Mouse (Mus musculus) neural tube, embryonic 15.5 days (tissue): ENCODE results near the gene Capn3. TPM values are rescaled to one million over a fixed set of nuclear protein-coding genes. Genes with fewer than 3 reads are reported as not detected.
A peak's percentile ranks its signal among the peaks of the same experiment; 100 is the strongest.

Experiments
- ATAC-seq: fragments of 200-750 bp; cut with Nextera tagmentation; 2 replicates; pipeline ENCODE4 v1.8.0; 2017; ENCODE audit warnings: mild to moderate bottlenecking, moderate TSS enrichment, moderate library complexity; ENCODE audit not compliant: low FRiP score
- H3K27ac ChIP-seq: fragments of 300-500 bp; sonication (generic); replicated peaks from 2 replicates; pipeline ENCODE4 v1.5.1; 2015; ENCODE audit warnings: mild to moderate bottlenecking, inconsistent platforms
- H3K27me3 ChIP-seq: fragments of 300-500 bp; sonication (generic); replicated peaks from 2 replicates; pipeline ENCODE4 v1.6.1; 2015; ENCODE audit warnings: inconsistent platforms
- H3K36me3 ChIP-seq: fragments of 300-500 bp; sonication (generic); 2 replicates; pipeline ENCODE4 v1.6.1; 2015; ENCODE audit warnings: inconsistent platforms
- H3K4me1 ChIP-seq: fragments of 300-500 bp; sonication (generic); 2 replicates; pipeline ENCODE4 v1.6.1; 2015; ENCODE audit warnings: inconsistent platforms
- H3K4me2 ChIP-seq: fragments of 300-500 bp; sonication (generic); 2 replicates; pipeline ENCODE4 v1.6.1; 2015; ENCODE audit warnings: inconsistent platforms, mild to moderate bottlenecking, moderate library complexity
- H3K4me3 ChIP-seq: fragments of 300-500 bp; sonication (generic); replicated peaks from 2 replicates; pipeline ENCODE4 v1.5.1; 2015; ENCODE audit warnings: mild to moderate bottlenecking, inconsistent platforms
- H3K9ac ChIP-seq: fragments of 300-500 bp; sonication (generic); replicated peaks from 2 replicates; pipeline ENCODE4 v1.6.1; 2015; ENCODE audit warnings: mild to moderate bottlenecking, inconsistent platforms
- H3K9me3 ChIP-seq: fragments of 300-500 bp; sonication (generic); replicated peaks from 2 replicates; pipeline ENCODE4 v1.6.1; 2016; ENCODE audit warnings: inconsistent platforms
- WGBS: fragments of 180-500 bp; shearing (Covaris S2); methylation state at CpG from one replicate; pipeline ENCODE4 v1.1.7; 2015; ENCODE audit warnings: mixed read lengths; 5-methylcytosine and 5-hydroxymethylcytosine counted together
- polyA plus RNA-seq: library from polyadenylated mRNA; unstranded; fragments of >200 nt; fragmentation: Nextera tagmentation; extraction: Ambion mirVana; gene quantifications from 2 replicates; pipeline ENCODE4 v1.2.1, GENCODE M21; 2015

The Capn3 gene
- polyA plus RNA-seq, 1 experiment from 2014 or later = 1.3 TPM

DNA sequence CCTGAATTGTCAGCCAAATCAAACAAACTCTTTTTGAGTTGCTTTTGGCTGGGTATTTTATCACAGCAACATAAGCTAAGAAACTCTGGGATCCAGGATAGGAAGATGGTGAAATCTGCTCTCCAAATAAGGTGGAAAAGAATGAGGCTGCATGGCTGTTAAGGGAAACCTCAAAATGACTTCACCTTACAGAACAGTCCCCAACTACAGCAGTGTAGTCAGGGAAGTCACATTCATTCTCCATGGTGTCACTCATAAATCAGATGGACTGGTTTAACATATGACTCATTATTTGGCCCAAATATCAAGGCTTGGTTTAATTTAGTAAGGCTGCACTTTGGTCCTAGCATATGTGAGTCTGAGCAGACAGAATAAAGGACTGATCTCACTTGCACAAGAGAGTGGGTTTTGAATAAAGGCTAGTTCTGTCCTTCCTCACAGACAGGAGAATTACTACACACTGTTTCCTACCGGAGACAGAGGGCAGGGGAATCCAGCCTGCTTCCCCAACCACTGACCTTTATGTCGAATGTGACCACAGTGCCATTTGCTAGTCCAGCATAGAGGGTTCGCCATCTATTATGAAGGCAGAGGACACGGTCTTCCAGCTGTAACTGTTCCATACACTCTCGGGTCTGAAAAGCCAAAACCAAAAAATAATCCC is 62.9 kb downstream of the Capn3 start:
- H3K36me3 ChIP-seq = peaks cover 89% of the 10 kb centered on the region
- no peak overlapping the region for H3K4me3 ChIP-seq
- H3K27me3 ChIP-seq = no peaks in the 10 kb centered on the region
- H3K27ac ChIP-seq = no peak overlapping the region
- H3K4me1 ChIP-seq = no peaks in the 10 kb centered on the region
- no peak for ATAC-seq
- H3K4me2 ChIP-seq = no peak overlapping the region
- no peak overlapping the region for H3K9ac ChIP-seq
- H3K9me3 ChIP-seq = no peaks in the 10 kb centered on the region
- WGBS = 92% methylated on average over 5 of the region's 5 CpGs

DNA sequence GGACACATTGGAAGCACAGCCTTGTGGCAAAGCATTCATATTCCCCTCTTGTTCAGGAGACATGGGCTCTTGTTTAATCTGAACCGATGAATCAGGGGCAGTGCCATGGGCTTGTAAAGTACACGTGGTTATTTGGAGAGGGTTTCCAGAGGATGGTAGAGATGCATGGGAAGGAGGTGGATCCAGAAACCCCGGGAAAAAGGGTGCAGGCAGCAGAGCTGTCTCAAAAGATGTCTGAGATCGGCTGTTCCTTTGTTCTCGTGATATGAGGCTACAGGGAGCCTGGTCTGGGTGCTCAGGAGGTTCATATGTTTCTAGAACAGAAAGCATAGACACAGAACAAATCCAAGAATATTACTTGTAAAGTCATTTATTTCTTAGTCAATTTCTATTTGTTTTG is 71.0 kb downstream of the Capn3 start:
- no peaks in the 10 kb centered on the region for H3K4me1 ChIP-seq
- 95% methylated on average over 5 of the region's 5 CpGs for WGBS
- ATAC-seq = no peak
- H3K36me3 ChIP-seq = peaks cover 92% of the 10 kb centered on the region
- H3K9ac ChIP-seq = no peak overlapping the region
- no peak overlapping the region for H3K4me3 ChIP-seq
- no peak overlapping the region for H3K27ac ChIP-seq
- H3K4me2 ChIP-seq = no peak overlapping the region
- H3K9me3 ChIP-seq = no peaks in the 10 kb centered on the region
- H3K27me3 ChIP-seq = no peaks in the 10 kb centered on the region

DNA sequence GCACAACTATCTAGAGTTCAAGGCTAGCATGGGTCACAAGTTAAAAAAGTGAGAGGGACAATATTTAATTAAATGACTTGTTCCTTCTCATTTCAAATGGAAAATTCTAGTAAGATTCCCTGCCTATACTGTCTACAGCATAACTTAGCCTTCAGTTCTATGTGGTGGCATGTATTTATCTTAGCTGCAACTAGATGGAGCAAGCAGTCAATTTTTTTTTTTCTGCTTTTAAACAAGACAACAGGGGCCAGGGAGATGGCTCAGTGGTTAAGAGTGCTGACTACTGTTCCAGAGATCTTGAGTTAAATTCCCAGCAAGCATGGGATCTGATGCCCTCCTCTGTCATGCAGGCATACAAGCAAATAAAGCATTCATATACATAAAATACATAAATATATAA is 73.7 kb downstream of the Capn3 start:
- ATAC-seq = no peak
- no peak overlapping the region for H3K27ac ChIP-seq
- no peaks in the 10 kb centered on the region for H3K4me1 ChIP-seq
- no peaks in the 10 kb centered on the region for H3K9me3 ChIP-seq
- no peak overlapping the region for H3K4me3 ChIP-seq
- peaks cover 90% of the 10 kb centered on the region for H3K36me3 ChIP-seq
- no peak overlapping the region for H3K4me2 ChIP-seq
- H3K27me3 ChIP-seq = no peaks in the 10 kb centered on the region
- H3K9ac ChIP-seq = no peak overlapping the region

DNA sequence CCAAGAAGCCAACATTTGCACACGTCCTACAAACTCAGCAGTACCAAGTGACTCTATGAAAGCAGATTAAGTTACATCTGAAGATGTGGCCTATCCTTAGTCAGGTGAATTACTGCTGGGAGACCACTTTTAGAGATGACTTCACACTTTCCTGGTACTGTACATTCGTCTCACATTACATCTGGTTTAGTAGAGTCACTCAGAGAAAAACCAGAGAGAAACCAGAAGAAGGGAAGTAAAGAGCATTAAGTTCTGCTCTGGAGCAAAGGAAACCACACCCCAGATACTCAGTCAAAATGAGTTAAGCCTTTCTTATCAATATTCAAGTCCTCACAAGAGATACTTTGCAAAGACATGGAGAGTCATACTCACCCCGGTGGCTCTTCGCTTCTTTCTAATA is 75.4 kb downstream of the Capn3 start:
- peaks cover 83% of the 10 kb centered on the region for H3K36me3 ChIP-seq
- ATAC-seq = no peak

DNA sequence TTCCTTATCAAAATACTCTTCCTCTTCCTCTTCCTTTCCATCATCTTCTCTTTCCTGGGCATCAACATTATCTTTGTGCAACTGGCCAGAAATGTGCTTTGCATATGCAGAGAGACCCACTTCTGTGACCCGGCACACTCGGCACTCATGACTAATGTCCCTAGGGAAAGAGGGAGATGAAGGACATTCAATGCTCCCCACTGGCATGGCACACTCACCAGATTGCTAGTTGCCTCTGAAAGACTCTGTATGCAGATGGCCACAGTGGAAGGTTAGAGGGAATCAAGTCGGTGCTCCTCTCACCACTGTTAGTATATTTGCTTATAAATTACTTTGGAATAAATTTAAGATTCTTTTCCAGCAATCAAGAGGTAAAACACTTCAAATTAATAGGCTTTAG is 83.5 kb downstream of the Capn3 start:
- no peak for ATAC-seq
- H3K9me3 ChIP-seq = no peaks in the 10 kb centered on the region
- peaks cover 16% of the 10 kb centered on the region for H3K36me3 ChIP-seq
- 21% methylated on average over 3 of the region's 3 CpGs for WGBS
- H3K4me3 ChIP-seq = 0 out of 2 replicates have a peak overlapping the region, but pooled peaks have one; percentile 6
- no peak overlapping the region for H3K9ac ChIP-seq
- H3K27ac ChIP-seq = peak overlapping the region; percentile 38; the same call in 1 of the 2 replicates
- peaks cover 13% of the 10 kb centered on the region for H3K4me1 ChIP-seq
- no peaks in the 10 kb centered on the region for H3K27me3 ChIP-seq
- peak overlapping the region; percentile 28 for H3K4me2 ChIP-seq

More for the DNA sequence above, 75.4 kb downstream of the Capn3 start:
- Histone ChIP-seq H3K27me3 (no peaks in the 10 kb centered on the region), H3K4me1 (no peaks in the 10 kb centered on the region), H3K9ac (no peak overlapping the region), H3K4me3 (no peak overlapping the region), H3K4me2 (no peak overlapping the region), H3K9me3 (no peaks in the 10 kb centered on the region), H3K27ac (no peak overlapping the region)
- 87% methylated on average over 4 of the region's 4 CpGs for WGBS

DNA sequence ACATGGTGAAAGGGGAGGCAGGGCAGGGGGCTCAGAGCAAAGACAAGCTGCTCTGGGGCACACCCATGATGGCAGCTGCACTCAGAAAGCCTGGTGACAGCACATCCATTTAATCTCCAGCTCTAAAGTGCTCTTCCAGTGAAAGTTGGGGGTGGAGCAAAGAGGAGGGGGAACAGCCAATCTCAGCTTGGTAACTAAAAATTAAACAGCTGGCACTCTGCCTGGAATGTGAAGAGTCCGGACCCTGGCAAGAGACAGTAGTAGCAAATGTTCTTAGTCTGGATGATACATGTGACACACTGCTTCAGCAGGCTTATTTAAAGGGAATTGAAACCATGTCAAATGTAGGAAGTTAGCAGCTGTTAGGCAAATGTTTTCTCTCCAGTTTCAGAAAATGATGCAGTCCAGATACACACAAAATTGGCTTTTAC is 84.0 kb downstream of the Capn3 start:
- no peaks in the 10 kb centered on the region for H3K27me3 ChIP-seq
- no peak overlapping the region for H3K9ac ChIP-seq
- H3K4me2 ChIP-seq = peak overlapping the region; percentile 28
- peaks cover 13% of the 10 kb centered on the region for H3K4me1 ChIP-seq
- peaks cover 15% of the 10 kb centered on the region for H3K36me3 ChIP-seq
- peak; percentile 75 for ATAC-seq
- 0 out of 2 replicates have a peak overlapping the region, but pooled peaks have one; percentile 6 for H3K4me3 ChIP-seq
- 3% methylated on average over 1 of the region's 1 CpGs for WGBS
- no peaks in the 10 kb centered on the region for H3K9me3 ChIP-seq
- H3K27ac ChIP-seq = peak overlapping the region; percentile 38; the same call in 1 of the 2 replicates

DNA sequence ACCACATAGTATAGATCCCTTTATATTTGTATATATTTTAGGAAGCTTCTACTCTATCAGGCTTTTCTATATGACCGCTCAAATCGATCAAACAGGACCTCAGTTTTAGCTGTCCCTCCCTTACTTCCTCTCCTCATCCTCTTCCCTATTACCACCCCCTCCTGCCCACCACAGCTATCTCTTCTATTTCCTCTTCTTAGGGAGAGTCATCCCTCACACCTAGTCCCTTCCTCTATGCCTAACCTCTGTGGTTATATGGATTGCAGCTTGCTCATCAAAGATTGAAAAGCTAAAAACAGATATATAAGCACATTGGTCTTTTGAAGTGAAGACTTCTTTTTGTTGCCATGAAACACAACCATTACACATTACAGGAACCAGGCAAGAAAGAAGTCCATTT is 88.9 kb downstream of the Capn3 start:
- no peak overlapping the region for H3K27ac ChIP-seq
- no peaks in the 10 kb centered on the region for H3K27me3 ChIP-seq
- ATAC-seq = no peak
- peaks cover 6% of the 10 kb centered on the region; the same call in 1 of the 2 replicates for H3K4me1 ChIP-seq
- no peaks in the 10 kb centered on the region for H3K9me3 ChIP-seq
- WGBS = 100% methylated on average over 2 of the region's 2 CpGs
- H3K4me3 ChIP-seq = no peak overlapping the region
- H3K4me2 ChIP-seq = no peak overlapping the region
- H3K9ac ChIP-seq = no peak overlapping the region
- H3K36me3 ChIP-seq = peaks cover 29% of the 10 kb centered on the region

Other genes with a start within 250 kb of the Capn3 start
- gene Pla2g4e, start 210.7 kb upstream of the Capn3 start, polyA plus RNA-seq = 3.5 and 4.2 TPM in 2 replicates
- gene Pla2g4d, start 166.8 kb upstream of the Capn3 start, polyA plus RNA-seq = 0.04 TPM in 1 of 2 replicates, not detected in the other
- 0.06 and 0.09 TPM in 2 replicates for gene Pla2g4f, start 141.9 kb upstream of the Capn3 start, polyA plus RNA-seq
- gene Vps39, start 102.9 kb upstream of the Capn3 start, polyA plus RNA-seq = 35.1 and 36.6 TPM in 2 replicates
- gene Ganc, start 52.1 kb upstream of the Capn3 start, polyA plus RNA-seq = 10.1 and 10.7 TPM in 2 replicates
- 7.3 and 9.4 TPM in 2 replicates for gene Tmem87a, start 51.9 kb upstream of the Capn3 start, polyA plus RNA-seq
- 30.8 and 34.0 TPM in 2 replicates for gene Zfp106, start 107.8 kb downstream of the Capn3 start, polyA plus RNA-seq
- 17.1 and 23.8 TPM in 2 replicates for gene Snap23, start 111.7 kb downstream of the Capn3 start, polyA plus RNA-seq
- gene Haus2, start 153.4 kb downstream of the Capn3 start, polyA plus RNA-seq = 26.2 and 27.9 TPM in 2 replicates
- gene Lrrc57, start 153.5 kb downstream of the Capn3 start, polyA plus RNA-seq = 32.7 and 36.7 TPM in 2 replicates
- 4.2 and 4.3 TPM in 2 replicates for gene Stard9, start 173.1 kb downstream of the Capn3 start, polyA plus RNA-seq